Mouse (Mus musculus): ENCODE measurements around the gene Bpifa3.
"Not testable (repeated sequence)": the region's sequence is repeated elsewhere in the genome, so short reads cannot be mapped to it uniquely, and the experiment has no call there.

The Bpifa3 gene

GRCm38 (mm10) chr2:154130120-154130519 lies at the start of gene Bpifa3:
Gene Bpifa3 (plus strand): TSS chr2:154130336.
- no peak for DNase-seq

DNA sequence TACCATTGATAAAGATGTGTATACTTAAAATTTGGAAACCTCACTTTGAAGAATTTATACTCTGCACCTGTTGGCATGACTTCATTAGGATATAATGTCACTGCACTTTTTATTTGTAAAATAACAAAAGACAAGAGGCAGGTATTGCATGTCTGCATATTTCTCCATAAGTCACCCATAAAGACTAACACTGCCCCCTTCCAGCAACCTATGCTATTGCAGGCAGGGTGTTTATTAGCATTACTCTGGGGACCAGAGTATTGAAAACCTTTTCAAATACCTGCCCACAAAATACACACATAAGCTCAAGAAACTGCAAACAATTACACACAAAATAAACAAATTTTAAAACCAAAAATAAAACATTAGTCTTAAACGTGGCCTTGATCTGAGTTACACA lies 32.4 kb upstream of the Bpifa3 start:
- peak; percentile 6 for DNase-seq

GRCm38 (mm10) chr2:154117381-154117780 lies 12.8 kb upstream of the Bpifa3 start:
- DNase-seq: no peak

- no peak for DNase-seq
Measured at GRCm38 (mm10) chr2:154142580-154142979, 12.4 kb downstream of the Bpifa3 start, which contains the start of gene Bpifa1. Gene Bpifa1 (plus strand): TSS chr2:154142880.

DNA sequence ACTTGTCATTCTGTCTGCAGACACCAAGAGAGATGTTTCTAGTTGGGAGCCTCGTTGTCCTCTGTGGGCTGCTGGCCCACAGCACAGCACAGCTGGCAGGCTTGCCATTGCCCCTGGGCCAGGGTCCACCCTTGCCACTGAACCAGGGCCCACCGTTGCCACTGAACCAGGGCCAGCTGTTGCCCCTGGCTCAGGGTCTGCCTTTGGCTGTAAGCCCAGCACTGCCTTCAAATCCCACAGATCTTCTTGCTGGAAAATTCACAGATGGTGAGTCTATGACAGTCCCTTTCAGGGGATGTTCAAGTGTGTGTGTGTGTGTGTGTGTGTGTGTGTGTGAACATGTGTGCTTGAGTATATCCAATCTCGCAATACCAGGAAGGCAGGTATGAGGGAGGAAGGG lies 13.6 kb downstream of the Bpifa3 start:
- DNase-seq: no peak

DNA sequence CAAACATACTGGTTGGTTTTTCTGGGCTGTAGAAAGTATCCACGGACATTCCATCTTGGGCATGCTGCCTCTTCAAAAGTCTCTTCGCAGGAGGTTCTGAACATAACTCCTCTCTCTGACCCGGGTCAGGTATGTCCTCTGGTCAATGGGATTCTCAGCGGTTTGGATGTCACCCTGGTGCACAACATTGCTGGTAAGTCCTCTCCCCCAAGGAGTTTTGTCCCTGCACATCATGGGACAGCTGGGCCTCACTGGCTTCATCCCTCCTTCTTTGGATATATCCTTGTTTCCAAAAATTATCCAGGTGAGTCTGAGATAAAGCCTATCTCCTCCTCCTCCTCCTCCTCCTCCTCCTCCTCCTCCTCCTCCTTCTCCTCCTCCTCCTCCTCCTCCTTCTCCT lies 17.4 kb downstream of the Bpifa3 start:
- DNase-seq: no peak

GRCm38 (mm10) chr2:154158433-154158832 lies 28.3 kb downstream of the Bpifa3 start:
- no peak for DNase-seq

DNA sequence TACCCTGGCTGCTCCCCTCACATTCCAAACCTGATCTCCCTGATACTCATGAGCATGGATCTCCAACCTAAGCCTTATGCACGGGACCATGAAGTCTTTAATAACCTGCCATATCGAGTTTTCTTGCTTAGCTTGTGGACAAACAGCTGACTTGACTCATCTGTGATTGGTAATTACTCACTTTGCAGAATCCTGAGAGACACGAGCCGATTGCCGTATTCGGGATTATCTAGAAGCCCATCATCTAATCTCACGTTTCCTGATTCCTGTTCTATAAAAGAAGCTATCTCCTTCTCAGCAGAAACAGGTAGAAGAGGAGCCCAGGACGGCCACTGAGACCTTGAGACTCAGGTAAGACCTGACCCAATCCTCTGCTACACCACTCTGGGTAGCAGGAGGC lies 32.2 kb downstream of the Bpifa3 start, which contains the start of gene Bpifa5:
Gene Bpifa5, plus strand, starts transcription at position 301 of the 400 bp plus-strand sequence.
- no peak for DNase-seq

DNA sequence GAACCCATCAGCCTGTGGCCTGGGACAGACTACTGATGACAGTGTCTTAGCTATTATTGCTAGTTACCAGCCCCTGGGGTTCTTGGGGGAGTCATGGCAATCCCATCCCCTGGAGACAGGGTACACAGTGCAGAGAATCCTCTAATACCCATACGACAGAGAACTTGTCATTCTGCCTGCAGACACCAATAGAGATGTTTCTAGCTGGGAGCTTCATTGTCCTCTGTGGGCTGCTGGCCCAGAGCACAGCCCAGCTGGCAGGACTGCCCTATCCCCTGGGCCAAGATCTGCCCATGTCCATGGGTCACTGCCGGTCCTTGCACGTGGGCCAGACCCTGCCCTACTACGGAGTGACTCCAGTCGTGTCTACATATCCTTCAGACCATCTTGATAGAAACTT lies 33.2 kb downstream of the Bpifa3 start:
- DNase-seq: peak; percentile 14

DNA sequence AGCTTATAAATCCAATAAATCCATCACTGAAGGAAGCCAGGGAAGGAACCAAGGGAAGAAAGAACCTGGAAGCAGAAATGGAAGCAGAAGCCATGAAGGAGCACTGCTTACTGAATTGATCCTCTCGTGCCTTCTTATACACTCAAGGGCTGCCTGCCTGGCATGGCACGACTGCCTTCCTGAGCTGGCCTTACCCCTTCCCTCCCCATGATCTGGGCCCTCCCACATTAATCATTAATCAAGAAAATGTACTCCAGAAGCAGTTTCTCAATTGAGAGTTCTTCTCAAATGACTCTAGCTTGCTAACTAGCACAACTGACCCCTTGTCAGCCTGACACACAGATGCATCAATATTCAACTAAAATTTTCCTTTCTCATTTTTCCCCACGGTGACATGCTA lies 39.0 kb downstream of the Bpifa3 start:
- DNase-seq: no peak

DNA sequence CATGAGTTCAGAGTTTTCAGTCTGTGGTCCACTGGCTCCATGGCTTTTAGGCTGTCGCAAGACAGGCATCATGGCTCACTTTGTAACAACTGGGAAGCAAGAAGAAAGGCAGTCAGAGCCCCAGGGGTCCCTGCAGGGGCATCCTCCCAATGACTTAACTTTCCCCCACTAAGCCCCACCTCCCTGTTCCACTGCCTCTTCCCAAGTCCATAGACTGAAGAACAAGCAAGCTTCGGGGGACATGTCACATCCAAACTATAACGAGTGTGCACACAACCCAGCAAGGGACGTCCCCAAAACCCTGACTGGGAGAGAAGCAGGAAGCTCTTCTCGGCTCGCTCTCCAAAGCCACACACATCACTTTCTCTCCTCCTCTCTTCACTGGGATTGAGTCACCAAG lies 41.5 kb downstream of the Bpifa3 start:
- no peak for DNase-seq

DNA sequence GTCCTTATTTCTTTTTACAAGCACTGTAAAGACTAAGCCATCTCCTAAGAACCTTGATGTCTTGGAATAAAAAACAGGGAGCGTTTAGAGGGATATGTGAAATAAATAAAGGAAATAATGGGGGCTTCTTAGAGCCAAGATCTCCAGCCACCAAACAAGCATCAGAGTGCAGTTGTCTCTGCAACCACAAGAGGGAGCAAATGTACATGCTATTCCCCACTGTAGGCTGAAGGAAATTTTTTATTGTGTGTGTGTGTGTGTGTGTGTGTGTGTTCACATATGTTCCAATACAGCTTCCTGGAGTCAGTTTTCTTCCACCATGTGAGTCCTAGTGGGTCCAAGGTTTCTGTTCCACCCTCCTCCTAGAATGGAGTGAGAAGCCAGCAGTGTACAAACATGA lies 43.2 kb downstream of the Bpifa3 start:
- DNase-seq: peak; percentile 8

DNA sequence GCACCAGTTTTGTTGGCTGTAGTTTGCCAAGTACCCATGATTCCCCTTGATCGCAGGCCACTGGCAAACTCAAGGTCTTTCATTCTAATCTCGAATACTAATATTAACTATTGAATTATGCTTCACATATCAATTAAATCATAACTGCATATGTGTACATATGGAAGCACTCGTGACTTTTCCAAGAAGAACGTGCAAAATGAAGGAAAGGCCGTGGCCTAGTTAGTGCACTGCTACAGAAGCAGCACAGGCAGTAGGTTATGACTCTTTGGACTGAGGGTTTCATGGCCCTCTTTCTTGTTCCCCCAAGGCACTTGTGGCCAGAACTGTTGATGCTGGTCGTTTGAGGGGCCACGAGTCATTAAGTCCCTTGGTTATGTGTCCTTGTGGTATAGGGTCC lies 51.8 kb downstream of the Bpifa3 start:
- not testable (repeated sequence) for DNase-seq

DNA sequence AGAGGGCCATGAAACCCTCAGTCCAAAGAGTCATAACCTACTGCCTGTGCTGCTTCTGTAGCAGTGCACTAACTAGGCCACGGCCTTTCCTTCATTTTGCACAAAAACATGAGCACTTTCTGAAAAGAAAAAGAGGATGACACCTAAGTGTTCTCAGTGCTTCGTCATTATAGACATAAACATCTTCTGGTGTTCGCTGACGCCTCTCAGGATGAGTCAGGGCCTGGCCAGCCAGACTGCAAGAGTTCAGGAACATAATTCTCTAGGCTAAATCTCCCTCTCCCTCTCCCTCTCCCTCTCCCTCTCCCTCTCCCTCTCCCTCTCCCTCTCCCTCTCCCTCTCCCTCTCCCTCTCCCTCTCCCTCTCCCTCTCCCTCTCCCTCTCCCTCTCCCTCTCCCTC lies 52.9 kb downstream of the Bpifa3 start:
- not testable (repeated sequence) for DNase-seq

GRCm38 (mm10) chr2:154185319-154185718 lies 55.2 kb downstream of the Bpifa3 start:
- no peak for DNase-seq

- DNase-seq: no peak
Measured at GRCm38 (mm10) chr2:154185748-154186147, 55.6 kb downstream of the Bpifa3 start.

DNA sequence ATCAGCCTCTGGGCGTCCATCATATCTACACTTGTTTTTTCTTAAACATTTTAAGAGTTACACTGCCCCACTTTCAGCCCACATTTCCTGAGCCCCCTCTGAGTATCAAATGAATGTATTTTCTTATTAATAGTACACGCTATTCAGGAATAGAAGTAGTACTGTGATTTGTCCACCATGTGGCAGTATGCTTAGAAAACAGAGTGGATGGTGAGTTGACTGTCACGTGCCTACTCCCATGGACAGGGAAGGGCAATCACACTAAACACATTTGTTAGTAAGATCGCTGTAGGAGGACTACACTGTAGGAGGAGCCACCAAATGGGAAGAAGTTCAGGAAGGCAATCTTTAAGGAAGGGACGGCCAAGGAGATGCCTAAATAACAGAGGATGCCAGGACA lies 57.3 kb downstream of the Bpifa3 start:
- DNase-seq: no peak

Data from cerebellum, adult 9-10 months (tissue).